Comparison of ENCODE assay signal across 21 mouse cellular contexts in genomic region chr10:13850071-13850470, GRCm38 (mm10). TPM values are rescaled to one million over a fixed set of nuclear protein-coding genes. Genes with fewer than 3 reads are reported as not detected.
DNase-seq lines count a peak whose midpoint lies in the region; ATAC-seq and TF ChIP-seq lines count a peak whose summit lies in the region.
"Had no signal": no experiment of that assay in that cellular context is flagged by ENCODE, and none has a peak within 500 bp of the region (broad histone marks: within the 10 kb centered on the region; RNA-seq: fewer than 3 reads in every experiment).

No protein-coding gene starts in this region.

- 0 out of 2 replicates have a peak, but pooled peaks have one; percentile 17 for ATAC-seq in hindbrain, embryonic 11.5 days (ENCODE audit: low FRiP score)
- no peak for ATAC-seq in hindbrain, postnatal 0 days
- no peak for ATAC-seq in neural tube, embryonic 12.5 days (ENCODE audit: low FRiP score, low read depth)
- peak; percentile 54 for ATAC-seq in neural tube, embryonic 14.5 days (ENCODE audit: low read depth)
- ATAC-seq: activated CD4-positive, CD25-positive, alpha-beta regulatory T cell, adult 4 months; midbrain, embryonic 15.5 days had no signal

- no peaks in the 10 kb centered on the region for H3K4me1 ChIP-seq in hindbrain, embryonic 11.5 days (replicated peaks; ENCODE audit: control insufficient read depth, insufficient read depth, low read length)
- no peaks in the 10 kb centered on the region for H3K4me1 ChIP-seq in hindbrain, postnatal 0 days (ENCODE audit: insufficient read depth, low read length)
- 0 out of 2 replicates have a peak, but pooled peaks cover 6% of the 10 kb centered on the region for H3K4me1 ChIP-seq in neural tube, embryonic 12.5 days
- H3K4me1 ChIP-seq in neural tube, embryonic 14.5 days (ENCODE audit: control insufficient read depth, insufficient read depth, low read length), result peaks cover 5% of the 10 kb centered on the region; the same call in 1 of the 2 replicates
- H3K4me1 ChIP-seq: heart, embryonic 15.5 days; midbrain, embryonic 15.5 days had no signal

- DNase-seq in hindbrain, embryonic 11.5 days (ENCODE audit: low spot score), result peak; percentile 27
- DNase-seq in hindbrain, postnatal 0 days (ENCODE audit: low spot score), result no peak
- DNase-seq in neural tube, embryonic 10.5 days (ENCODE audit: extremely low spot score, low spot score), result no peak
- DNase-seq in forelimb bud, embryonic 11.5 days (ENCODE audit: low read depth, low spot score), result peak; percentile 34
- DNase-seq in kidney, postnatal 4 days, result no peak
- DNase-seq: adrenal gland, postnatal 10 days; cerebellum, adult 9-10 months; gastrocnemius, postnatal 36 days; heart, adult 2 months; heart, postnatal 4 days; kidney, adult 11 months; left cerebral cortex, postnatal 4 days; right cerebral cortex, postnatal 25 days; spleen, adult 18-20 months had no signal

- TF ChIP-seq CTCF in hindbrain, postnatal 0 days (IDR thresholded peaks at IDR 0.05; ENCODE audit: low read depth), result no peak

- no peak overlapping the region for H3K4me2 ChIP-seq in hindbrain, embryonic 11.5 days (replicated peaks; ENCODE audit: low read depth, low read length)
- H3K4me2 ChIP-seq in hindbrain, postnatal 0 days (ENCODE audit: low read depth, low read length), result no peak overlapping the region
- 0 out of 2 replicates have a peak overlapping the region, but pooled peaks have one; percentile 7 for H3K4me2 ChIP-seq in neural tube, embryonic 12.5 days (replicated peaks)
- H3K4me2 ChIP-seq in neural tube, embryonic 14.5 days (ENCODE audit: low read depth, low read length), result no peak overlapping the region
- H3K4me2 ChIP-seq: heart, embryonic 15.5 days; midbrain, embryonic 15.5 days had no signal

- 21% methylated on average over 3 of the region's 3 CpGs for WGBS in hindbrain, embryonic 11.5 days
- WGBS in hindbrain, postnatal 0 days, result 27% methylated on average over 3 of the region's 3 CpGs
- 17% methylated on average over 3 of the region's 3 CpGs for WGBS in neural tube, embryonic 12.5 days
- 18% methylated on average over 3 of the region's 3 CpGs for WGBS in neural tube, embryonic 14.5 days

- 0 out of 2 replicates have a peak overlapping the region, but pooled peaks have one; percentile 4 for H3K27ac ChIP-seq in hindbrain, embryonic 11.5 days (ENCODE audit: low read depth, low read length)
- no peak overlapping the region for H3K27ac ChIP-seq in hindbrain, postnatal 0 days
- H3K27ac ChIP-seq in neural tube, embryonic 12.5 days, result no peak overlapping the region
- H3K27ac ChIP-seq in neural tube, embryonic 14.5 days (ENCODE audit: low read depth, low read length), result no peak overlapping the region; the same call in 1 of the 2 replicates
- H3K27ac ChIP-seq: heart, adult 2 months; heart, embryonic 15.5 days; macrophage; midbrain, embryonic 15.5 days had no signal

- no peaks in the 10 kb centered on the region for H3K9me3 ChIP-seq in hindbrain, embryonic 11.5 days (ENCODE audit: control insufficient read depth, low read length)
- no peaks in the 10 kb centered on the region for H3K9me3 ChIP-seq in hindbrain, postnatal 0 days (ENCODE audit: low read length)
- H3K9me3 ChIP-seq in neural tube, embryonic 12.5 days, result no peaks in the 10 kb centered on the region
- H3K9me3 ChIP-seq in neural tube, embryonic 14.5 days (ENCODE audit: control insufficient read depth, low read length), result no peaks in the 10 kb centered on the region
- H3K9me3 ChIP-seq: heart, embryonic 15.5 days; midbrain, embryonic 15.5 days had no signal

- no peak overlapping the region for H3K4me3 ChIP-seq in hindbrain, embryonic 11.5 days (ENCODE audit: low read depth, low read length)
- H3K4me3 ChIP-seq in hindbrain, postnatal 0 days (ENCODE audit: low read length), result no peak overlapping the region
- no peak overlapping the region for H3K4me3 ChIP-seq in neural tube, embryonic 12.5 days
- H3K4me3 ChIP-seq in neural tube, embryonic 14.5 days (ENCODE audit: low read depth, low read length), result no peak overlapping the region
- H3K4me3 ChIP-seq: heart, adult 2 months; heart, embryonic 15.5 days; midbrain, embryonic 15.5 days had no signal

- no peak overlapping the region for H3K9ac ChIP-seq in hindbrain, embryonic 11.5 days (ENCODE audit: low read depth, low read length)
- H3K9ac ChIP-seq in hindbrain, postnatal 0 days (replicated peaks; ENCODE audit: low read length), result no peak overlapping the region
- no peak overlapping the region for H3K9ac ChIP-seq in neural tube, embryonic 12.5 days
- H3K9ac ChIP-seq in neural tube, embryonic 14.5 days (replicated peaks; ENCODE audit: low read depth, low read length), result no peak overlapping the region
- H3K9ac ChIP-seq: heart, embryonic 15.5 days; midbrain, embryonic 15.5 days had no signal

- H3K36me3 ChIP-seq in hindbrain, embryonic 11.5 days (ENCODE audit: control insufficient read depth, insufficient read depth, low read length), result no peaks in the 10 kb centered on the region
- no peaks in the 10 kb centered on the region for H3K36me3 ChIP-seq in hindbrain, postnatal 0 days (ENCODE audit: insufficient read depth, low read length)
- no peaks in the 10 kb centered on the region for H3K36me3 ChIP-seq in neural tube, embryonic 12.5 days
- H3K36me3 ChIP-seq in neural tube, embryonic 14.5 days (ENCODE audit: control insufficient read depth, insufficient read depth, low read length), result no peaks in the 10 kb centered on the region
- H3K36me3 ChIP-seq: heart, embryonic 15.5 days; midbrain, embryonic 15.5 days had no signal

- H3K27me3 ChIP-seq in hindbrain, embryonic 11.5 days (ENCODE audit: control insufficient read depth, insufficient read depth, low read length), result no peaks in the 10 kb centered on the region
- H3K27me3 ChIP-seq in hindbrain, postnatal 0 days (ENCODE audit: insufficient read depth, low read length), result no peaks in the 10 kb centered on the region
- no peaks in the 10 kb centered on the region for H3K27me3 ChIP-seq in neural tube, embryonic 12.5 days (replicated peaks)
- H3K27me3 ChIP-seq in neural tube, embryonic 14.5 days (ENCODE audit: control insufficient read depth, insufficient read depth, low read length), result no peaks in the 10 kb centered on the region
- H3K27me3 ChIP-seq: heart, embryonic 15.5 days; midbrain, embryonic 15.5 days had no signal

RNA-seq across cellular contexts. Expression of gene Aig1, which starts 18.7 kb away (rescaled TPM):
- polyA plus RNA-seq in hindbrain, embryonic 11.5 days (2014; fragmentation: Nextera tagmentation; extraction: Ambion mirVana), result 37.5 and 38.5 TPM in 2 replicates
- 123 and 126 TPM in 2 replicates for total RNA-seq in hindbrain, postnatal 0 days (2014; rRNA removed)
- polyA plus RNA-seq in hindbrain, postnatal 0 days (2015; fragmentation: Nextera tagmentation; extraction: Ambion mirVana), result 102 and 105 TPM in 2 replicates
- 46.1 and 48.8 TPM in 2 replicates for polyA plus RNA-seq in neural tube, embryonic 12.5 days (2016; fragmentation: Nextera tagmentation; extraction: Ambion mirVana)
- 95.4 and 124 TPM in 2 replicates for polyA plus RNA-seq in neural tube, embryonic 14.5 days (2014; fragmentation: Nextera tagmentation; extraction: Ambion mirVana)
- total RNA-seq: MEL had no signal

Comparison
In these comparisons a context has a peak if more than half of its experiments do, and no peak if none do; other contexts are left out.
1. ATAC-seq: peak in hindbrain, embryonic 11.5 days (single experiment) and neural tube, embryonic 14.5 days (single experiment); none in hindbrain, postnatal 0 days (single experiment) and neural tube, embryonic 12.5 days (single experiment).
2. DNase-seq: peak in hindbrain, embryonic 11.5 days (single experiment) and forelimb bud, embryonic 11.5 days (single experiment); none in hindbrain, postnatal 0 days (single experiment), neural tube, embryonic 10.5 days (single experiment) and kidney, postnatal 4 days (0 of 2).